Mouse (Mus musculus) gastrocnemius, postnatal 4 days (tissue): Measurements from ENCODE around the gene Dcaf1. TPM values are rescaled to one million over a fixed set of nuclear protein-coding genes. Genes with fewer than 3 reads are reported as not detected.

ENCODE experiments used
- DNase-seq, 2 experiments: peaks; one replicate each; pipeline ENCODE4 v3.0.0; 2021 to 2022; ENCODE audit warnings: low spot score in 2 of 2, mixed read lengths in 2 of 2
- long read RNA-seq, 2 experiments: library from polyadenylated mRNA; stranded (forward); transcript quantifications; one replicate each; pipeline ENCODE4 v2.0.0; 2021
- total RNA-seq, 2 experiments: library from RNA; stranded (reverse); gene quantifications; 2 replicates each; pipeline ENCODE4 v1.2.3; 2021

Gene Dcaf1
- 10 to 100 TPM; 16.9 to 22.7 TPM for total RNA-seq
- long read RNA-seq, experiment 1, partial matches to known transcripts: 3 of 13 reads
- long read RNA-seq, experiment 1, other reads (novel, unspliced or antisense): 9 of 13 reads
- long read RNA-seq, experiment 2, partial matches to known transcripts: 3 of 12 reads
- long read RNA-seq, experiment 2, other reads (novel, unspliced or antisense): 9 of 12 reads

DNA sequence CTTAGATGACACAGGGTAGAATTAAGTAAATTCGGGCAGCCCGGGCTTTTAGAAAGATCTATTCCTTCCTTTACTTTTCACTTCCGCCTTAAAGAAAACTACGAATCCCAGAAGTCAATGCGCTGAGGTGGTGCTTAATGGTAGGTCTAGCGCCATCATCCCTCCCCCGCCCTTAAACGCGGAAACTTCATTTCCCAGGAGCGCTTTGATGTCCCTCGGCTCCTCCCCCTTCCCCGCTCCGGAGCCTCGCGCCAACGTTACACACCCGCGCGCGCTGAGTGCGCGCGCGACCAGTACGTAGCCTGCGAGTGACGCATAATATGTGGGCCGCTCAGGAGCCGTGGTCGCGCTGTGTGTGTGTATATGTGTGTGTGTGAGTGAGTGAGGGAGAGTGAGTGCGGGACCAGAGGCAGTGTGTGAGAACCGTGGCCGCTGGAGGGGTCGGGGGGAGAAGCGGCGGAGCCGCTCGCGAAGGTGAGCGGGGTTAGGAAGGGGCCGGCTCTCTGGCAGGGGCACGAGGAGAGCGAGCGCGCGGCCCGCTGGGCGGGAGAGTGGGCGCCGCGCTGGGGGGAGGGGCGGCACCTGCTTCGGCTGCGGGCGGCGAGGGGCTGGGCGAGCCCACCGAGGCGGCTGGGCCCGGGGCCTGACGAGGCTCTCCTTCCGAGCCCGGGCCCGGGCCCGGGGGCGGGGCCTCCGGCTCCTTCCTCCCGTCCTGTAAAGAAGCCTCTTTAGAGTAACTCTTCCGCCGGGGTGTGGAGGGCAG, at the start of gene Dcaf1:
Dcaf1 (plus strand) TSS at position 257 of the 763 bp plus-strand sequence.
- peak; percentile 69 to 91 for DNase-seq

DNA sequence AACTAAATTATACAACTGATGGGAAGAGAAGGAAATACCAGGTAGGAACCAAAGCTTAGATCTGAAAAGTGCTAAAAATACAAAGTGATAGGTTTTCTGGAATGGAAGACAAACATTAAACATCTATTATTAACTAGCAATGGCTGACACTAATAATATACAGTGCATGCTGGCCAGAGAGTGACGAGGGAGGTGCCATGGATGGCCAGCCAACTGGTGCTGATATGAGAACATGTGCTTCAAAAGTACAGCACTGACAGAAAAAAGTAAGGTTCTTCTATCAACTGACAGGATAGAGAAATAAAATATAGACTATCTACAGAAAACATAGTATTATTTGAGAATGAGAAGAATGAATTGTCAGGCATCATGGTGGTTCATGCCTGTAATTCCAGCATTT, 45.6 kb upstream of the Dcaf1 start:
- DNase-seq: no peak

DNA sequence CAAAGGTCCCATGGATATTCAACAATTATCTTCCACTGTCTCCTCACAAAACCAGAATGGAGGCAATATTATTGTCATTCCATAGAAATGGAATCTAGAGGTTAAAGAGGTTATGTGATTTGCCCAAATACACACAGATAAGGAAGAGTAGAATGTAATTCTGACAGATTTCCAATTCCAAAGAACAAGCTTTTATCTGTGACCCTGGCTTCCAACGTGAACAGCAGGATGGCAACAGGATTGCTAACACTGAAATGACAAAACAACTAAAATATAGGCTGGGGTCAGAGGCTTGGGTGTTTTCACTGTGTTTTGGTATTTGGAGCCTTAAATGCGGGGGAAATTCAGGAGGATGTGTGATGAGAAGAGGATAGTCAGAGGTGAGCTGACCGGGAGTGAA, 44.3 kb upstream of the Dcaf1 start:
- DNase-seq: no peak

DNA sequence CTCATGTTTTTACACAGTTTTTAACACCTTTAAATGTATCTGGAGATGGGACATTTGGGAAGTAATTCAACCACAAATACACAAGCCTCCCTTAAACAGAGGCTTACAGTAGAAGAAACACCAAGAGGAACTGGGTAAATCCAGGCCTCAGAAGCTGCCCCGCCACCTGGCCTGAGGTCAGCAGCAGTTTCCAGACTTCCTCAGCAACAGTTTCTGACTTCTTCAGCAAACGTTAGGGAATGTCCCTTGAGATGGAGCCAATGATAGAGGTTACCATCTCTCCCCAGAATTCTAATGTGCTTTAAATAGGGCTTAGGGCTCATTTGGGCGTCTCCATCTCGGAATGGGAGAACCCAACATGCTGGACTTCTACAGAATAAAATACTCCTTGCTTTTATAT, 43.4 kb upstream of the Dcaf1 start:
- no peak for DNase-seq

DNA sequence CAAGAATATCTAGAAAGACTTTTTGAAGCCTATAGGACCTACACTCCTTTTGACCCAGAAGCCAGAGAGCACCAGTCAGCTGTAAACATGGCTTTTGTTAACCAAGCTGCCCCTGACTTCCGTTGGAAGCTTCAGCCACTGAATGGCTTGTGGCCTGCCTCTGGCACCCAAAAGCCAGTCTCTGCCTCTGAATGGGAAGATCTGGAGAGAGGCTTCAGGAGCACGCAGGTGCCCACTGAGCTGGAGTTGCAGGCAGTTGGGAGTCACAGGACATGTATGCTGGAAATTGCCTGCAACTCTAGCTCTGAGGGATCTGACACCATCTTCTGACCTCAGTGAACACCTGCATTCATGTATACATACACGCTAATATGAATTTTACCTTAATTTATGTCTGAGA, 41.6 kb upstream of the Dcaf1 start:
- no peak for DNase-seq

DNA sequence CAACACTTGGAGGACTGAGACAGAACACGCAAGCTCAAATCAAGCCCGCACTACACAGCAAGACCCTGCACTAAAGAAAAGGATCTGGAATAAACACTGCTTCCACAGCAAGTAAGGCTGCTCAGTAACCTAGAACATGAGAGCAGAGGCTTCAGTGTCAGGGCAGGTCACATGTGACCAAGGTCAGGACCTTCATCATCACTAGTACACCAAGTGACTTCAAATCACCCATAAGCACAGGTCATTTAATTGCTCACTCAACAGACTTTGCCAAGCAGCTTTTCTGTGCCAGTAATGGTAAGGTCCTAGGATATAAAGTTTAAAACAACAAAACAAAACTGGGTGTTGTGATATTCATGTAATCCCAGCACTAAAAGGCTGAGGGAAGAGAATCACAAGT, 38.1 kb upstream of the Dcaf1 start:
- DNase-seq: no peak

DNA sequence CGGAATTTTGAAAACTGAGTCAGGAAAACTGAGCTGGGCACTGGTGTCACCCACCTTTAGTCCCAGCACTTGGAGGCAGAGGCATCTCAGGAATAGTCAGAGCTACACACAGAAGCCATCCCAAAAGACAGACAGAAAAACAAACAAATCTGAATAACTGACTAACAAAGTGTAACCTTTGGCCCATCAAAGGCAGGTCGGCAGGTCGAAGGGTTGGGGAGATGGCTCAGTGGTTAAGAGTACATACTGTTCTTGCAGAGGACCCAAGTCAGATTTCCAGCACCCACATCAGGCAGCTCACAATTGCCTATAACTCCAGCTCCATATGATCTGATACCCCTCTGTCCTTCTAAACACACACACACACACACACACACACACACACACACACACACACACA, 36.5 kb upstream of the Dcaf1 start:
- no peak for DNase-seq

DNA sequence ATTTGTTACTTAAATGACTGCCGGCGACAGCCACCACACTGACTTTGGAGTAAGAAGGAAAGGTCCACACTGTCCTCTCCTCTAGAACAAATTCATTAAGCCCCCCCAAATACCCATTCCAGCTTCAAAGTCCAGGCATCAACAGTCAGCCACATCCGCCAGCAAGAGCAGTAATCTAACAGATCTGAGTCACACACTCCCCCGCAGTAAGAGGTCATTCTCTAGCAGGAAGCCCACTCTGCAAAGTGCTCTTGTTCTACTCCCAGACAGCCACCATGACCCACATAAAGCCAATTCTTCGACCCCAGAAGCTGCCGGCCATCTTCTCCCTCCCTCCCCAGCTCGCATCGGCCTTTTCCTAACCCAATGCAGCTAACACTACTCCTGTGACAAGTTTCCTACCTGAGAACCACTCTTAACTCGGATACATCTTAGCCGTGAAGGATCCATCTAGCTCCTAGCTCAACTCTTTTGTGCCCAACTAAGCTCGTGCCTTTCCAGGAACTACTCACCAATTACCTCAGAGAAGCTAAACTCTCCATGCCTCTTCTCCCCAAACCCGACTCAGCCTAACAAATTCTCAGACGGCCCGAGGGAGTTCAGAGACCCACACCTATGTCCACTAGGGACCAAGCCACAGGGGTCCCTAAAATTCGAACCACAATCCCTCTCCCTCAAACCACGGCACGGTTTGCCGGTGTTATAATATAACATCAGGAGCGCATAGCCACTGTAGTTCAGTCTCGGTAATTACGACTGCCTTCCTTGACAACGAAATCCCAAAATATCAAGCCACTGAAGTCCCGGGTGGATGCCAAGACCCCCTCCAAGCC, 33.5 kb upstream of the Dcaf1 start:
- DNase-seq: no peak

DNA sequence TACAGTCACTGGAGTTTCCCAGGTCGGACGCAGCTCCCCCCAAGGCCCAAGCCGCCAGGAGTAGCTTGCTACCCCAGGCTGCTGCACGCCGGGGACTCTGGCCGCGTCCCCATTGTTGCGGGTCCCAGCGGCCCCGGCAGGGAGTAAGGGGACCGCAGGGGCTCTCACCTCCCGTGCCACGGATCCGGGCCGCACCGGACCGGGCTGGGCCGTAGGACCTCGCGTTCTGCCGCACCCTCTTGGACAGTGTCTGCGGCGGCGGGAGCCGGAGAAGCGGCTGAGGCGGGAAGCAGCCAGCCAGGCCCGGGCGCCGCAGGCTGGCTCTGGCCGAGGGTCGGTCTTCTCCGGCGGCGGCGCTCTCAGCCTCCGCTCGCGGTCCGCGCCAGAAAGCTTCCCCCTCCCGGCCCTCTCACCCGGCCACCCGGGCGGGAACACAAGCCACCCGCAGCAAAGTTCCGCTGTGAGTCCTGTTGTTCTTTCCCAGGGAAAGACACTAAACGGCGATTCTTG, 32.8 kb upstream of the Dcaf1 start, which contains the start of gene Rad54l2:
Rad54l2 (minus strand) TSS at position 383 of the 510 bp plus-strand sequence.
- peak; percentile 78 to 90 for DNase-seq

DNA sequence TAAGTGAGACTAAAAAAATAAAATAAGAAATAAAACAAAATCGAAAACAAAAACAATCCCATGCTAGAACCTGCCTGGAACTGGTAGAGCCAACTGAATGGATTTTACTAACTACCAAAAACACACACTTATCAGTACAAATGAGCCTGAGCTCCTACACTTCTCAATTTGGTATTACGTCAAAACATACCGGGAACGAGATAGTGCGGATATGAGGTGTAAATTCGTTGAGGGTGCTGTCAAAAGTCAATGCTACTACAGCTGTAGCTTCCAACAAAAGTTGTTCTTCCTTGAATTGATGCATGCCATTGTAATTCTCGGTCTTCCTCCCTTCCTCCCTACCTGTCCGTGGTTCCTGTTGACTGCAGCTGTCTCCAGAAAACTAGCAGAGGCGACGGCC, 32.3 kb upstream of the Dcaf1 start:
- no peak for DNase-seq

DNA sequence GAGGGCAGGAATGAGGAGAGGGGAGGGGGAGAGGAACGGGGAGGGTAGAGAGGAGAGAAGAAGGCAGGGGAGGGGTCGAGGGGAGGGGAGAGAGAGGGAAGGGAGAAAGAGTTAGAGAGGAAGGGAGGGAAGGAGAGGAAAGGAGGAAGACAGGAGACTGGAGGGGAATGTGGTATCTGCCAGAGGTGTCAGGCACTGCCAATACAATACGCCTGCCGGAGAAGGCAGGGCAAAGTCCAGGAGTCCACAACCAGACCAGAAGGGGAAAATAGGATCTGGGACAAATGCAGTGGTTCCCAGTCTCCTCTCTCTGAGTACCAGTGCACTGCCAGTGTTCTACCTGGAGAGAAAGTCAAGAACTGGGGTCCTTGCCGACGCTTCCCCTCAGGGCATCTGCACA, 30.8 kb upstream of the Dcaf1 start:
- no peak for DNase-seq

DNA sequence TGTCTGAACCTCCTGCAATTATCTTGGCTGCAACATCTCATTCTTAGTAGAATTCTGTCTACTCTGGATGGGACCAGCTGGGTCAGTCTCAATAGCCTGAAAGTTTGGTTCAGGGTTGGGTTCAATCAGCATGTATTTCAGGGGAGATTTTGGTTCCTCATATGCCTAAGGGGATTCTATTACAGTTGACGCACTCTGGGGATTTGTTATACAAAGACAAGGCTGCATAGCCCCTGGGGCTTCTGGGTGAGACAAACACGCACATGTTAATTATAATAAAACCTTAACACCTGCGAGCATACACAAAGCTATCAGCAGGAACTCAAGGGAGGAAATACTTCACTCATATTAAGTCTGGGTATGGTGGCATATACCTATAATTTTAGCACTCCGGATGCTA, 15.2 kb upstream of the Dcaf1 start:
- no peak for DNase-seq

DNA sequence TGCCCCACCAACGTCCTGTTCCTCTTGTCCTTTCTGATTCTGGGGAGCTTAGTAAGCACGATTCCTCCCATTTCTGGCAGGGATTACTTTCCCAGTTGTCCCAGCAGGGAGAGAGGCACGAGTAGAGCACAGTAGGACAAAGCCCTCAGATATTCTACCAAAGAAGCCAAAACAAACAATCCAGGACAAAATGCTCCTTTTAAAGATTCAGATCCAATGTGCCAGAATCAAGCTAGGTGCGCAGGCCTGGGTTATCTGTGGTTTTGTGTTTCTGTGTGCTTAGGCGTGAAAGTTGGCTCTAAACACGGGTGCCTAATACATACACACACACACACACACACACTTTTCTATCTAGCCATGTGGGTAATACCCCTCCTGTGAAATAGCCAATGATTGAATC, 3.5 kb upstream of the Dcaf1 start:
- no peak for DNase-seq

DNA sequence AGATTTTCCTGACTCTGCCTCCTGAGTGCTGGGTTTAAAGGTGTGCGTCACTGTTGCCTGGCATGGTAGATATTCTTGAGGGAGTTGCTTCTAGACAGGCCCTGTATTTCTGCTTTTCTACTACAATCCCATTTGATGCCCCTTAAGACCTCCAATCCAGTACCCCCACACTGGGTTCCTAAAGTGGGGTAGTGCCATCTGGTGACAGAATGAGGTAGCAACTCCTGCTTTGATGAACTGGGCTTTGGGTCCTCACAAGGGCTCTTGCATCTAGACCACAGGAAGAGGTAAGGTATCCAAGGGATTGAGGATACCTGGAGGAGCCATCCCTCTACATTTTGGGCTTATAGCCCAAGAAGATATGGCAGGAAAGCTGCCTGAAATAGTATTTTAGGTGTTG, 2.5 kb upstream of the Dcaf1 start:
- no peak for DNase-seq

DNA sequence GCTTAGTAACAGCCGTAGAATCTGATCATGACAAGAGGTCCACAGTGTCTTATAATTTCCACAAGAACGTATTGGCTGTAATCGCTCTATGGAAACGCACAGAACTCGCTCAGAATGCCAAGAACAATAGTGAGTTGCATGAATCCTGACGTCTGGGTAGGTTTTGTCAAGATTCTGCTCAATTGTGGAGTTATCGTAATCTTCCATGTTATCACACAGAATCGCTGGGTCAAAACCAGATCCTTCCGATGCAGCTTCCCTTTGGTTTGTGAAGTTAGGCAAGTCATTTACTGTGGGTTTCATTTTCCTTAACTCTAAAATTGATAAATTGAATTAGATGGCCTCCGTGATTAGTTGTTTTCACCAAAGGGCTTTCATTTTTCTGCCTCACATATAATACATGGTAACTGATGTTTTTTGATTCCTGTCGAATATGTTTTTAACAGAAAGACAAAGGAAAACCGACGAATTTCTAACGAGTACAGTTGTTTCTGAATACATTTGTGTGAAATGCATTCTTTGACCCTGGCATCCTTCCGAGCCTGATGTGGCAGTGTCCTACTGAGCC, 540 bp upstream of the Dcaf1 start:
- DNase-seq: no peak

DNA sequence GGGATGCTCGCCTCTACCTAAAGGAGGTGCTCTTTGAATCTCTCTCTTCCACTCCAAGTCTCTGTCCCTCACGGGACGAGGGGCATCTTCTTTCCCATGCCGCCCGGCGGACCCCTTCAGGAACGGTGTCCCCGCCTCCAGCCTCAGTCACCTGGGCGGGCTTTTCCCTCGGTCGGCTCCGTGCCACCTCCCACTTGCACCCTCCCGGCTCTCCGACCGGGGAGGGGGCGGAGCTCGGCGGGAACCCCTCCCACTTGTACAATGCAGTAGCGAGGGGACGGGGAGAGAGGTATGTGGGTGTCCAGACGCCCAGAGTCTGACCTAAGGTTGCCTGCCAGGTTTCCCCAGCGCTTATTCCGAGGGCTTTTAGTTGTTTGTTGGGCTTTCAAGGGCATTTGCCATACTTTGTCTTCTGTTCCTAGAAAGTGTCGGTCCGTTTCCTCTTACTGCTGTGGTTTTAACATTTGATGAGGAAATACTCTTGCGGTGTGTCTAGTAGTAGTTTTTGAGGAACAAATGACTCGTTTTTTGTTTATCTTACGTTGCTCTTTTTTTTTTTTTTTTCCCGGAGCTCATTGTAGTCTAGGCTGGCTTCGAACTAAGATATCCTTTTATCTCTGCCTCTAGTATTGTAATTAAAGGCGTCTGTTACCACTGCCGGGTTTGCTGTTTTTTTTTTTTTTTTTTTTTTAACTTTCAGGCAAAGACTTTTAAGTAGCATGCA, 869 bp downstream of the Dcaf1 start:
- peak; percentile 81 to 88 for DNase-seq

DNA sequence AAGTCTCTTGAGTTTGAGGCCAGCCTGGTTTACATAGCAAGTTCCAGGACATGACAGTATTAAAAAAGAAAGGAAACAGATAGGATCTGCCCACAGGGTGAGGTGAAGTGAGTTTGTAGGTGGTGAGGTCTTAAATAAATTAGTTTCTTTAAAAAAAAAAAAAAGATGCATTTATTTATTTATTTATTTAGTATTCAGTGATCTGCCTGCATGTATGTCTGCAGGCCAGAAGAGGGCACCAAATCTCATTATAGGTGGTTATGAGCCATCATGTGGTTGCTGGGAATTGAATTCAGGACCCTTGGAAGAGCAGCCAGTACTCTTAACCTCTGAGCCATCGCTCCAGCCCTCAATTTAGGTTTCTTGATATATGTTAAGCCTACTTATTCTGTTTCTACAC, 18.9 kb downstream of the Dcaf1 start:
- DNase-seq: no peak

DNA sequence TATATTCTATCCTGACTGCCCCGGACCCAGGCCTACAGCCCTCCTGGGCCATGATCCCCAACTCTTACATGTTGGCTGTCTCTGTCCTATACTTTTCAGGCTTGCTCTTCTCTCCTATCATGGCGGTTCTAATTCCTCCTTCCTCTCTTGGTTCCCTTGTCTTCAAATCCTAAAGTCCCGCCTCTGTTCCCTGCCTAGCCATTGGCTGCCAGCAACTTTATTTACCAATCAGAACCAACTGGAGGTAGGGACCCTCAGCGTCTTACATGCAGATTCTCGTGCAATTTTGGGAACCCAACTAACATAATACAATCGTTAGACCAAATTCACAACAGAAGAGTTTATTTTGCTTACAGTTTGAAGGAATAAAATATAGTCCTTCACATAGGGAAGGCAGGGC, 21.1 kb downstream of the Dcaf1 start:
- DNase-seq: no peak

DNA sequence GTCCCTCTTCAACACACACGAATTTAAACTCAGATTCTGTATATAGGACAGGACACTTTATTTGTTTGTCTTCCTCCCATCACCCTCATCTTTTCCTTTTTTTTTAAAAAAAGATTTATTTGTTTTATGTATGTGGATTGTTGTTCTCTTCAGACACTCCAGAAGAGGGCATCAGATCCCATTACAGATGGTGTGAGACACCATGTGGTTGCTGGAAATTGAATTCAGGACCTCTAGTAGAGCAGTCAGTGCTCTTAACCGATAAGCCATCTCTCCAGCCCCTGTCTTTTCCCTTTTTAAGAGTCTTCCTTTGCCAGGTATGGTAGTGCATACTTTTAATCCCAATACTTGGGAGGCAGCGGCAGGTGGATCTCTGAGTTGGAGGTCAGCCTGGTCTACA, 35.0 kb downstream of the Dcaf1 start:
- DNase-seq: no peak

DNA sequence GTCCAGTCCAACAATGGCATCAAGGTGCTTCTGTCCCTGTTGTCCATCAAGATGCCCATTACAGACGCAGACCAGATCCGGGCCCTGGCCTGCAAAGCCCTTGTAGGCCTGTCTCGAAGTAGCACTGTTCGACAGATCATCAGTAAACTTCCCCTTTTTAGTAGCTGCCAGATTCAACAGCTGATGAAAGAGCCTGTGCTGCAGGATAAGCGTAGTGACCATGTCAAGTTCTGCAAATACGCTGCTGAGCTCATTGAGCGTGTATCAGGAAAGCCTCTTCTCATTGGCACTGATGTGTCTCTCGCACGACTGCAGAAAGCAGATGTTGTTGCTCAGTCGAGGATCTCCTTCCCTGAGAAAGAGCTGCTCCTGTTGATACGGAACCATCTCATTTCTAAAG, 36.4 kb downstream of the Dcaf1 start:
- DNase-seq: no peak

DNA sequence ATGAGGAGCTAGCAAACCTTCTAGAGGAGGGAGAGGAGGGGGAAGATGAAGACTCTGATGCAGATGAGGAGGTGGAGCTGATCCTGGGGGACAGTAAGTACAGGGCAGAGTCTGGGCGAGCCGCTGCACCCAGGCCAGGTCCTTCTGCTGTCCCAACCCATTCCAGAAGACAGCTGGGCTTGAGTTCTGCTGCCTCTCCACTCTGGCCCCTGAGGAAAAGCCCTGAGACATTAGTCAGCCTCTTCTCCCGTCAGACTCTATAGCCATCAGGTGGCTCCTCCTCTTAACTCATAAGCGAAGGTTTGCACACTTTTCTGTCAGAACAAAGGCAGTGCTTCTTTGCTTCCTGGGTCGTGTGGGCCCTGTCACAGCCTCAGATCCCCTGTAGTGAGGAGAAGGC, 52.5 kb downstream of the Dcaf1 start:
- no peak for DNase-seq
